Mouse (Mus musculus) mouse embryonic stem cell (cell line): ENCODE measurements at regions not wholly inside any gene's neighbourhood (a gene's known extent, or its start where the extent isn't known, plus 50 kb on each side); places are given as distances from the start of the nearest gene placed in this dataset.

Experiments
- in situ Hi-C, 2 experiments: fragments of 300-500 bp; cut with MboI; formaldehyde crosslinking; loops; 1 replicate in 1 of 2; 3 replicates in 1 of 2; pipeline ENCODE4 v1.14.3; 2019 to 2020; ENCODE audit warnings: low sequenced_read_pairs in 2 of 2, low pct_unique_long_range_greater_than_20kb in 1 of 2, mixed read lengths in 1 of 2; ENCODE audit not compliant: unreplicated experiment in 1 of 2

GRCm38 (mm10) chr2:108827974-108828700 is 452.4 kb upstream of the Kif18a start:
- in situ Hi-C loops, result loop anchor here in 1 of 2 experiments (25.0 kb wide), 1 partner anchor 859 kb away; no protein-coding TSS in a partner anchor

DNA sequence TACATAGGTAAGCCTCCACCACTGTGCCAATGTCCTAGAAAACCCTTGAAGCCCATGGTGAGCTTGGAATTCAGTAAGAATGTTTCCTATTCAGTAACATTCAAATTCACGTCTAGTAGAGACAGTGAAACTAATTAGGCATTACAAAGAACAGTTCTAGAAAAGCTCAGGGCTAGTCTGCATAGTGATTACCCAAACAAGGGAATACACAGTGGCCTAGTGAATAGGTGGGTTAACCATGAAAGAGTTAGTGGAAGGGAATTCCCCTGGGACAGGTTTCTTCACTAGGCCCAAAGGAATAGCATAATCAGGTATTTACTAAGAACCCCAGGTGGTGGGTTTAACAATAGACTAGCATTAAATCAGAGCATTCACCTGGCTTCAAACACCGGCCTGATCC is 436.7 kb upstream of the Kif18a start:
- in situ Hi-C loops, result loop anchor here in 1 of 2 experiments (25.0 kb wide), 1 partner anchor 843 kb away; no protein-coding TSS in a partner anchor

DNA sequence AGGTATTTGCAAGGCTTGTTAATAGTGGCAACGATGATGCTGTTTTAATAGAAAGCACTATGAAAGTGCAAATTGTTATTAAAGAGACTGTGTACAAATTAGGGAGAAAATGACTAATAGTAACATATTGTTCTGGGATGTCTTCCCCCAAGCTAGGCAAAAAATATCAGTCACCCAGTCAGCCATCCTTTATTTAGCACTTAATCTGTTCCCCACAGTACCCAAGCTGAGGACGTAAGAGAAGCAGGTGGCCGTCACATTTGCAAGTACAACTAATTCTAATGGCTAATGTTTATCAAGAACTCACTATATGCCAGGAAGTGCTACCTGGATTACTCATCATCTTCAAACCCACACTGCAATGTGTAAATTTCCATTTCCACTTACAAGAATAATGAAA is 432.5 kb upstream of the Kif18a start:
- in situ Hi-C loops, result loop anchor here in 1 of 2 experiments (25.0 kb wide), 1 partner anchor 839 kb away; no protein-coding TSS in a partner anchor

DNA sequence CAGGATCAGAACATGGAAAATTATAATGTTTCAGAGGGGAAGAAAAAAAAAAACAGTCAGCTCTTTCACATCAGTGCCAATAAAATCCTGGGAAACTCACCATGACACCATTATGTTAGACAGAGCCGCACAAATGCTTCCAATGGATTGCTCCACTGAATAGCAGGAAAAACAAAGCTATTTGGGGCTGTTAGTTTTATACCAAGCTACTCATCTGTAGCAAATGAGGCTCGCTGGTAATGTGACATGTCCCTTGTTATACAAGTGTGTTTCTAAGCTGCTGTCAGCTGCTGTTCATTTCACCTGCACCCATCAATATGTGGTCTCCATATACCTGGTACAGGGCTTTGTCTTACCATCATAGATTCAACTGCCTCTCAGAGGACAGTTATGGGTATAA is 426.1 kb upstream of the Kif18a start:
- in situ Hi-C loops, result no loop called here

DNA sequence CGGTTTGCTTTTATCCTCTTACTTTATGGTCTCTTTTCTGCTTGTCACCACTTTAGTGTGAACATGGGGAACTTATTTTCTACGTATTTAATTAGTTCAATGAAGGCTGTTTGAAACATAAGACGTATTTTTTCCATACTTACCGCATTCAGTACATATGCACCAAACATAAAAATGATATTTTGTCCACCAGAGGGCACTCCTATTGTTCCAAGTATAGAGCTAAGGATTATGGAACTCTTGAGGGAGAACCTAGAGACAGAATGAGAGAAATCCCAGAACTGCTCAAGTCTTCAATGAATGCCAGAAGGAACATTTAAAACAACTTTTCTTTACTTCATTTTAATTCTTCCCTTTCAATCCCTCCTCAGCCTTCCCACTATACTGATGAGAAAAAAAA is 403.4 kb upstream of the Kif18a start:
- in situ Hi-C loops, result no loop called here

DNA sequence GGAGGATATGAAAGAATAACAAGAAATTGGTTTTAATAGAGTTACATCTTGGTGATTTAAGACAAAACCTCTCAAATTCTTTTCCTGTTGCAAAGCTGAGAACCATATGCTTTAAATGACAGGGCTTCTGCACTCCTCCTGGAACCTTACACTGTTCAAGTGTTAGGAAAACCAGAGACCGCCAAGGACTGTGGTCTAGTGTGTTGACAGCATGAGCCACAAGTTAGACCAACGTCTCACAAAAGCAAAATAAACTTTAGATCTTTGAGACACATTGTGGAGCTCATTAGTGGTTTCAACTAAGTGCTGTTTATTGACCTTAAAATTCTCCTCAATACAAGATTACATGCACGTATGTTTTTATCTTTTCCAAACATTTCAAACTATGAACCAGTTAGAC is 402.9 kb upstream of the Kif18a start:
- in situ Hi-C loops, result no loop called here

- in situ Hi-C loops, result no loop called here
These were observed 376.3 kb upstream of the Kif18a start for GRCm38 (mm10) chr2:108904121-108904733.

DNA sequence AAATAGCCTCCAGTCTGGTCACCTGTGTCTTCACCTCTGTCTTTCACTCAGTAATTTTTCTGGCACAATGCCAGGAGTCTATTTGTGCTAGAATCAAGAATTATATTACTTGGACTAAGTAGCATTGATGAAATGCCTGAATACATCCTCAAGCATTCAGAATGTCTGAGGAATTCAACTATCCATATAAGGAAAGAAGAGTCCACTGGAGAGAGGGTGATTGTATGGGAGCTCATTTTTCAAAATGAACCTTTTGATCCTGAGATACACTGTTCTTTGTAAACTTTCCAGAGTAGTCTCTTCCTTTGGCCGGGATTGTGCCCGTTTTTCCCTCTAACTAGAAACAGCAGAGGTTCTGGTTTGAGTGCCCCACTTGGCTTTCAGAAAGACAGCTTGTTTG is 367.0 kb upstream of the Kif18a start:
- in situ Hi-C loops, result no loop called here

GRCm38 (mm10) chr2:108913967-108914366 is 366.6 kb upstream of the Kif18a start:
- in situ Hi-C loops, result no loop called here

- in situ Hi-C loops, result no loop called here
These were observed 361.0 kb upstream of the Kif18a start for GRCm38 (mm10) chr2:108919500-108920045.

DNA sequence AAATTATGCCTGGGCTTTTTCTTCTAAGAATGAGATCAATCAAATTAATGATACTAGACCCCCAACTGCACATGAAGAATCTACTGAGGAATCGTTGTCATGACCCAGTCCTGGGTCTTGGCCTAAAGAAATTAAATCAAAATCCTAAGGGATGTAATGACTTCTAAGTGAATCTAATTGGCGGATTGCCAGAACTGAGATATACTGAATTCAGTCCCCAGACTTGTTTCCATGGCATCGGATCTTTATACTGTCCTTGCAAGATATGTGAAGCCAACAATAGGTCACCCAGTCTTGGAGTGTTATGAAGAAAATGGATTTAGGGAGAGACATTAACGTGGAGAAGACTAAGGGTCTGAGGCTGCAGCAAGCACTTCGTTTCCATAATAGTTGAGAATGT is 360.4 kb upstream of the Kif18a start:
- in situ Hi-C loops, result no loop called here

DNA sequence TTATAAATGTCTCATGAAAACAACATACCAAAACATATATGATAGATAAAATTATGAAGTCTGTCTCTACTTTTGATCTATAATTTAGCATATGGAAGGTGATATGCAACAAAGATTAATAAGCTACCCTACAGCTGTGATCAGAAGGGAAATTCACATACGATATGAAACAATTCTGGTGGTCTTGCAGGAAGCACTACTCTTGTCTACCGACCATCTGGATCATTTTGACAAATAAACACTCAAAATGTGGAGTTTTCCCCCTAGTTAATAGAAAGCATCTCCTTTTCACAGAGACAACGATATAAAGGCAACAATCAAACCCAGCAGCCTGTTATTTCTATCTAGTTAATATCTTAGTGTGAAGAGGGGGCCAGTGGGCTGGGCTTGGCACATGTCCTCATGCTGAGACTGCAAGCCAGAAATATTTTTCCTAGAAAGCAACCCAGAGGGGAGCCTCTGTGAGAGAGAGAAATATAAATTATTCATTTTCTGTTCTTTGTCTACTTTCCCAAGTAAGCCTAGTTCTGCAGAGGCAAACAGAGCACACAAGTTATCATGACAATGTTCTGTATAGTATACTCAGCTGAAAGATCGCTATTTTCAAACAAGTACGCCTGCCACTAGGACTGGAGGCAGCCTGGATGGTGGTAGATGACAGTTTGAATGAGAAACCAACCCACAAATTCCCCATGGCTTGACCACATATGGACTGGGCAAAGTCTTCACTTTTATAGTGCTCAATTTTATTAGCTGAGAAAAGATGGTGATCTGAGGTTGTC is 344.4 kb upstream of the Kif18a start:
- in situ Hi-C loops, result no loop called here

- in situ Hi-C loops, result no loop called here
These were observed 299.6 kb upstream of the Kif18a start for GRCm38 (mm10) chr2:108980921-108981320.

- in situ Hi-C loops, result no loop called here
These were observed 264.3 kb upstream of the Kif18a start for GRCm38 (mm10) chr2:109016223-109016622.

- in situ Hi-C loops, result no loop called here
These were observed 263.4 kb upstream of the Kif18a start for GRCm38 (mm10) chr2:109017018-109017707.

DNA sequence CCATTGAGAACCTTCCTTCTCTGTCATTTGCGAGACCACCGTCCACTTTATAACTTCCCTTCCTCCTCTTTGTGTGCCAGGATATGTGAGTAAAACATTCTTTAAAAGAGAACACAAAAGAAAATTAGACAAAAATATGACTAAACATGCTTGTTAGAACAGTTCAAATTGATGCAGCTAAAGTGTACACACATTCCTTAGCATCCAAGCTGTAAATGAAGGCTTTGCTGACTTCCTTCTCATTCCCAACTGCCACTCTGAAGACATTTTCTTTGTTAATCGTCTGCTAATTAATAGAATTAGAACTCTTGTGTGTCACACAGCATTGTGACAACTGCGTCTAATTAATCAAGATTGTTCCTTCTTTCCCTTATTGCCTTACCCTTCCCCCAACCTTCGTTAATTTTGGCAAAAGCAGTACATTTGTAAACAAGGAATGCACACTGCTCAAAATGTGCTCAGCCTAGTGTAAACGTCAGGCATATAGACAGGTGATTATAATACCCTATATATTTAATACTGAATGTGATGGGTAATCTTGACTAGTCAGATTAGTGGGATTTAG is 242.3 kb upstream of the Kif18a start:
- in situ Hi-C loops, result no loop called here
